Mouse (Mus musculus): ENCODE data around the gene Lamtor1. TPM values are rescaled to one million over a fixed set of nuclear protein-coding genes. Genes with fewer than 3 reads are reported as not detected.

The Lamtor1 gene
- polyA plus RNA-seq, 1 experiment: 186 TPM

Other genes starting within 250 kb of the Lamtor1 start
- gene Clpb, start 242.3 kb upstream of the Lamtor1 start, polyA plus RNA-seq (2012; rRNA removed): 36.3 and 45.7 TPM in 2 replicates
- gene Phox2a, start 87.6 kb upstream of the Lamtor1 start, polyA plus RNA-seq (2012; rRNA removed): not detected in 2 replicates
- 34.3 and 38.8 TPM in 2 replicates for gene Inppl1, start 67.7 kb upstream of the Lamtor1 start, polyA plus RNA-seq (2012; rRNA removed)
- gene Folr2, start 48.7 kb upstream of the Lamtor1 start, polyA plus RNA-seq (2012; rRNA removed): 1.2 and 2.3 TPM in 2 replicates
- gene Anapc15, start 42.2 kb upstream of the Lamtor1 start, polyA plus RNA-seq (2012; rRNA removed): 60.4 and 69.4 TPM in 2 replicates
- gene Folr1, start 35.1 kb upstream of the Lamtor1 start, polyA plus RNA-seq (2012; rRNA removed): 1.1 and 2.1 TPM in 2 replicates
- 0.27 and 0.28 TPM in 2 replicates for gene Tomt, start 455 bp downstream of the Lamtor1 start, polyA plus RNA-seq (2012; rRNA removed)
- gene Lrrc51, start 28.0 kb downstream of the Lamtor1 start, polyA plus RNA-seq (2012; rRNA removed): 12.3 and 12.8 TPM in 2 replicates
- 65.6 and 68.8 TPM in 2 replicates for gene Numa1, start 28.2 kb downstream of the Lamtor1 start, polyA plus RNA-seq (2012; rRNA removed)
- 14.1 and 14.4 TPM in 2 replicates for gene Il18bp, start 112.8 kb downstream of the Lamtor1 start, polyA plus RNA-seq (2012; rRNA removed)
- 56.4 and 67.1 TPM in 2 replicates for gene Rnf121, start 159.6 kb downstream of the Lamtor1 start, polyA plus RNA-seq (2012; rRNA removed)
- 36.2 and 42.7 TPM in 2 replicates for gene Xndc1, start 159.6 kb downstream of the Lamtor1 start, polyA plus RNA-seq (2012; rRNA removed)
- gene Xntrpc, start 159.8 kb downstream of the Lamtor1 start, polyA plus RNA-seq (2012; rRNA removed): 3.9 and 4.3 TPM in 2 replicates
- gene Trpc2, start 177.2 kb downstream of the Lamtor1 start, polyA plus RNA-seq (2012; rRNA removed): 1.8 and 2.0 TPM in 2 replicates
- 0.12 and 0.13 TPM in 2 replicates for gene Art1, start 195.8 kb downstream of the Lamtor1 start, polyA plus RNA-seq (2012; rRNA removed)
- 0.34 and 0.50 TPM in 2 replicates for gene Art5, start 203.6 kb downstream of the Lamtor1 start, polyA plus RNA-seq (2012; rRNA removed)
- gene Chrna10, start 210.9 kb downstream of the Lamtor1 start, polyA plus RNA-seq (2012; rRNA removed): 8.6 and 10.8 TPM in 2 replicates

Data from frontal cortex, adult 2 months (tissue).